Mouse (Mus musculus): ENCODE results near the gene Dlg2.

DNA sequence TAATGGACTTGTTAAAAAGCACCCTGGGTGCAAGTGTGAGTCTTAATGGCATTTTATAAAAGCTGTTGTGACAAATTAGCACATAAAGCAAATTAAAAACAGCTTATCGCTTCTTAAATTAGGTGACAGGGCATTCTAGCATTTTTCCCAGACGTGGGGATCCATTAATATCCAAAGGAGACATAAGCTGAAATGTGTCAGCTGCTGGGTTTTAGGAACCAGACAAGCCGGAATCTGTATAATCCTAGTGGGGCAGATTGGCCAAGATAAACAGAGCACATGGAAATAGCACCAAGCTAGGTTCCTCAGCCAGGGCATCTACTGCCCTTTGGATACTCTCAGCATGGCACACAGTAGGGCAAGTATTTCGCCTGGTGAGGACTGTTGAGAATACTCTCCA is 1895.2 kb downstream of the Dlg2 start:
- no peak for TF ChIP-seq CTCF (IDR thresholded peaks at IDR 0.05; ENCODE audit: low read depth, low read length)
- TF ChIP-seq POLR2AphosphoS5 (IDR thresholded peaks at IDR 0.05; ENCODE audit: insufficient replicate concordance, low read depth, low read length): no peak

All from G1E (cell line).